Mouse (Mus musculus) ES-E14 (cell line): ENCODE measurements around the gene Slc45a1. TPM values are rescaled to one million over a fixed set of nuclear protein-coding genes. Genes with fewer than 3 reads are reported as not detected.

Experiments
- DNase-seq: peaks from one replicate; pipeline ENCODE4 v3.0.0-alpha.2; 2013; ENCODE audit warnings: low read depth, low spot score
- H3K27ac ChIP-seq: 2 replicates; pipeline ENCODE4 v1.5.1; 2012; ENCODE audit warnings: low read depth, mild to moderate bottlenecking, low read length, moderate library complexity, mixed read lengths; ENCODE audit not compliant: poor library complexity, insufficient read depth, severe bottlenecking
- H3K36me3 ChIP-seq: 2 replicates; pipeline ENCODE4 v1.6.1; 2012; ENCODE audit warnings: mild to moderate bottlenecking, low read length, moderate library complexity, mixed read lengths; ENCODE audit not compliant: control insufficient read depth, poor library complexity, insufficient read depth, severe bottlenecking
- H3K4me1 ChIP-seq, 2 experiments: fragments of 150-350 bp in 1 of 2; sonication (generic) in 1 of 2; 2 replicates each; pipeline ENCODE4 v1.6.1; 2012; ENCODE audit warnings: low read length in 2 of 2, mild to moderate bottlenecking in 1 of 2, mixed read lengths in 1 of 2; ENCODE audit not compliant: control insufficient read depth in 2 of 2, insufficient read depth in 2 of 2, poor library complexity in 1 of 2
- H3K4me3 ChIP-seq, 2 experiments: fragments of 150-350 bp in 1 of 2; sonication (generic) in 1 of 2; 2 replicates each; pipeline ENCODE4 v1.5.1; 2012; ENCODE audit warnings: low read length in 2 of 2, low read depth in 1 of 2, mild to moderate bottlenecking in 1 of 2, mixed read lengths in 1 of 2; ENCODE audit not compliant: insufficient read depth in 1 of 2, poor library complexity in 1 of 2, severe bottlenecking in 1 of 2
- H3K9ac ChIP-seq: 2 replicates; pipeline ENCODE4 v1.6.1; 2012; ENCODE audit warnings: low read depth, mild to moderate bottlenecking, low read length, mixed read lengths; ENCODE audit not compliant: poor library complexity, insufficient read depth, severe bottlenecking
- H3K9me3 ChIP-seq: fragments of 150-350 bp; sonication (generic); 2 replicates; pipeline ENCODE4 v1.6.1; 2012; ENCODE audit warnings: low read depth, mild to moderate bottlenecking, low read length; ENCODE audit not compliant: control insufficient read depth, insufficient read depth
- CHD2 ChIP-seq: IDR thresholded peaks from 2 replicates; pipeline ENCODE4 v1.6.1; 2014; ENCODE audit warnings: mild to moderate bottlenecking, low read depth, low read length, inconsistent platforms
- HCFC1 ChIP-seq: IDR thresholded peaks from 2 replicates; pipeline ENCODE4 v1.6.1; 2012; ENCODE audit warnings: low read length, inconsistent platforms, borderline replicate concordance; ENCODE audit not compliant: insufficient read depth
- MAFK ChIP-seq: IDR thresholded peaks from 2 replicates; pipeline ENCODE4 v1.6.1; 2014; ENCODE audit warnings: mild to moderate bottlenecking, low read depth, low read length, inconsistent platforms; ENCODE audit not compliant: insufficient read depth
- ZC3H11A ChIP-seq: IDR thresholded peaks from 2 replicates; pipeline ENCODE4 v1.6.1; 2012; ENCODE audit warnings: low read depth, mild to moderate bottlenecking, inconsistent platforms, low read length, borderline replicate concordance
- ZNF384 ChIP-seq: IDR thresholded peaks from 2 replicates; pipeline ENCODE4 v1.6.1; 2012; ENCODE audit warnings: low read depth, low read length, inconsistent platforms
- in situ Hi-C, 2 experiments: fragments of 600-800 bp; cut with MboI; formaldehyde crosslinking; loops; one replicate each; pipeline ENCODE4 v1.15.1; 2025; ENCODE audit warnings: low sequenced_read_pairs in 2 of 2, inconsistent platforms in 1 of 2; ENCODE audit not compliant: unreplicated experiment in 2 of 2
- total RNA-seq: library from RNA; depleted of rRNA; stranded (reverse); fragments of 300-350 nt; gene quantifications from 2 replicates; pipeline ENCODE4 v1.2.3, GENCODE M21; 2012; rRNA removed

Gene Slc45a1
- total RNA-seq, 1 experiment, result 0.98 TPM

DNA sequence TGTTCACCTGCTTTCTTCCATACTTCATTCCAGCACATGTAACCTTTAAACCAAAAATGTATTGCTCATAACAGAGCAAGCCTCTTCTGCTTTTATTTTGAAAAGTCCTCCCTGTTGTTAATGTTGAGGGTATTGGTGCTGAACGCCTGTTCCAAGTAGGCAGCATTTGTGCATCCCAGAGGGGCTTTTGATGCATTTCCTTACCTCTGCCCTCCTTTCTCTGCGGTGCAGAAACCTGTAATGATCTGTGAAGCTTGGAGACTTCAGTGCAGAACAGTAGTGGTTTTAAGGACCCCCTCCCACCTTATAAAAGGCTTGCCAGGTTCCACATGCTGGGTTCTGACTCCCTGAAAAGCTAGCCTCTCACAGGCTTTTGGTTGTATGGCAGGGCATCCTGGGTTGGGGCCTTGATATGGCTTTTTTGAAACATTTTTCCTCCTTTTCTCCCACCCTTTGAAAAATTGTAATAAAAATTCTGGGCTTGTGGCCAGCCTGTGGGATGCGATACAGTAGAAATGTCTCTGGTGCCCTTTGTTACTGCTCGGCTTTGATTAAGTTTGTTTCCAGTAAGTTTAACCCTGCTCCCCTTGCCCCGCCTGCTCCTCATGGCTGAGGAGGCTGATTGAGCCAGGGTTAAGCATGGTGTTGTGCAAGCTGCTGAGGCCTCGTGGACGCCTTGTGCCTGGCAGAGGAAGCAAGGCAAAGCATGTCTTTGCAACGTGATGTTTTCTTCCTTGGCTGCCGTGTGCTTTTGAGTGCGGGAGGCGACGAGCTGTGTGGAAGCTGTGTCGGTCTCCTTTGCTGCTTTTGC lies 68.8 kb downstream of the Slc45a1 start:
- Histone ChIP-seq H3K4me1 (peaks cover 0 to 3% of the 10 kb centered on the region in 2 experiments; a peak in 1 of 4 replicates), H3K9ac (no peak overlapping the region; the same call in 1 of the 2 replicates), H3K27ac (no peak overlapping the region), H3K9me3 (no peaks in the 10 kb centered on the region), H3K36me3 (no peaks in the 10 kb centered on the region), H3K4me3 (peak overlapping the region; percentile 13 to 17; a peak in 3 of 4 replicates)
- no peak for DNase-seq
- in situ Hi-C loops, result no loop called here
- TF ChIP-seq MAFK, result no peak
- TF ChIP-seq CHD2, result no peak
- no peak for TF ChIP-seq ZNF384
- TF ChIP-seq HCFC1, result no peak
- no peak for TF ChIP-seq ZC3H11A

DNA sequence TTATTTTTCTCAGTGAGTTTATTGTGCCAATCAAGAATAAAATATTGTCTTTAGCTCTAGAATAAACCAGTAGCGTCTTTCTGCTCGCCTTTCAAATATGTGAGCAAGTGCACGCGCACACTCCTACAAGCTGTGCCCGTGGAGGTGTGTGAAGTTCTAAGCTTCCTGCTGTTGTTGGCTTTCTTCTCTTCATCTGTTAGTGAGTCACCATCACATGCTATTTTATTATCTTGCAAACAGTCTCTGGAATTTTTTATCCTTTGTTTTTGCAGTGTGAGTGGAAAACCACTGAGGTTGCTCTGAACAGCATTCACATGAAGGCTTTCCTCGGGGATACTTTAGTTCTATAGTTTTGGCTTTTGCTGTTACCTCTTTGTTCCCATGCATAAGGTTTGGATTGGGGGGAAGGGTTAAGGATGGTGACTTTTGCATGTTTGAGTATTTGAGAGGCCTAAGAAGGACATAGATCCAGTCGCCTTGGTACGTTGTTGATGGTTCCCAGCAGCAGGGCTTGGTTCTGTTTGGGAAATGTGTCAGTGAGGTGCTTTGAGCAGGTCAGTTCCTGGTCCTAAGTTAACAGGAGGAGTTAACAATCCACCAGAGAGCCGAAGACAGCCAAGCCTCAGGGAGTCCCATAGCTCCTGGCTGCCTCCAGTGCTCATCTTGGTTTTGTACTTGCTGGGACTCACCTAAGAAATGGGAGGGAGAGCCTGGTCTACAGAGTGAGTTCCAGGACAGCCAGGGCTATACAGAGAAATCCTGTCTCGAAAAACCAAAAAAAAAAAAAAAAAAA lies 69.8 kb downstream of the Slc45a1 start:
- no peak for TF ChIP-seq MAFK
- no peak for TF ChIP-seq ZC3H11A
- no peak for TF ChIP-seq ZNF384
- no peak for TF ChIP-seq CHD2
- no peak for TF ChIP-seq HCFC1
- no peak overlapping the region for H3K27ac ChIP-seq
- no peak overlapping the region for H3K9ac ChIP-seq
- no peaks in the 10 kb centered on the region for H3K9me3 ChIP-seq
- H3K36me3 ChIP-seq, result no peaks in the 10 kb centered on the region
- in situ Hi-C loops, result no loop called here
- no peak for DNase-seq
- H3K4me1 ChIP-seq, result peaks cover 0 to 6% of the 10 kb centered on the region in 2 experiments; a peak in 1 of 4 replicates
- H3K4me3 ChIP-seq, result no peak overlapping the region

Other genes starting within 250 kb of the Slc45a1 start
- gene Errfi1, start 201.7 kb upstream of the Slc45a1 start, total RNA-seq, result 22.8 and 38.0 TPM in 2 replicates